Mouse (Mus musculus) left cerebral cortex, adult 9 months (tissue): ENCODE measurements around the gene Ddx55.

Source experiments
- DNase-seq, 2 experiments: peaks; one replicate each; pipeline ENCODE4 v3.0.0; 2022; ENCODE audit warnings: low spot score in 2 of 2

Gene Ddx55

DNA sequence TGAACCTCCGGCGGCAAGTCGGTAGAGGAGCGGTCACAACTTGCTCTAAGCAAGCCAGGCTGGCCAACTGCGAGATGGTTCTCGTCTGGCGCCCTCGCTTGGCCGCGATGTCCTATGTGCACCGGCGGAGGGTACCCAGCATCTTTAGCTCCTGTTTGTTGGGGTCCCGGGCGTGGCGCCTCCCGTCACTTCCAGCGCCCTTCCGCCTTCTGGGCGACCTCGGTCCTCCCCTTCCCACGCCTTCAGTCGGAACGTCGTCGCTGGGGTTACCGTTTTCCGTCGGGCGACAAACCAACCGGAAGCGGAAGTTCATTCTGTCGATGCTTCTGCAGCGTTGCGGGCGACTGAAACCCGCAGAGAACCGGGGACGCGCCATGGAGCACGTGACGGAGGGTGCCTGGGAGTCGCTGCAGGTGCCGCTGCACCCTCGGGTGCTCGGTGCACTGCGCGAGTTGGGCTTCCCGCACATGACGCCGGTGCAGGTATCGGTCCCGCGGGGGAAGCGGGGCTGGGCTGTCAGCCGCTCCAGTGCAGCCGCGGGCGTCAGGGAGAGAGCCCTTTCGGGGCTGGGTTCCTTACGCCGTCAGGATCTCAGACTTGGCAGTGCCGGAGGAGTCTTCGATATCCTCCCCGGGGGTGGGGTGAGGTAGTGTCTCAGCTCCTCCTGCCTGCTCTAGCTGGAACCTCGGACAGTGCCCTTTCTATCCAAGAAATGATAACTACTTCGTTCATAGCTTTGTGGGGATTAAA lies at the start of gene Ddx55:
Gene Ddx55, plus strand, starts transcription at position 307 of the 750 bp plus-strand sequence.
- peak; percentile 68 to 89 for DNase-seq

DNA sequence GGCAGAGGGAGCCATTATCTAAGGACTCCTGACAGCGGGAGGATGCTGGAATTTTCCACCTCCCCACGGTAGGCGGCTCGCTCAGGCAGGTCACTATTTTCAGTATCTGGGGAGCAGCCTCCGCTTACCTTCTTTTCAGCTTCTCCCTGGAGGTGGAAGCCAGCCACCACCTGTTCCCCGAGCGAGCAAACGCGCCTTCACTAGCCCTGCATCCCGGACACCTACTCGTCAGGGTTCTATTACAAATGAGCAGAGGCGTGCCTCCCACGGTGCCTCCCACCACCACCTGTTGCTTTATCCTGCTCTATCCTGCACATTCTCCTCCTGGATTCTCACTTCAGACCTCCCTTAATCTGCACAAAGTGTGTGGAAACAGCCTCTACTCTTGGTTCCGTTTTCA lies 48.9 kb upstream of the Ddx55 start:
- DNase-seq = peak; percentile 74 to 93

GRCm38 (mm10) chr5:124505235-124505634 lies 47.4 kb upstream of the Ddx55 start:
- DNase-seq = no peak

GRCm38 (mm10) chr5:124506731-124507359 lies 45.8 kb upstream of the Ddx55 start:
- DNase-seq = no peak

- DNase-seq = no peak
These were observed 43.5 kb upstream of the Ddx55 start for GRCm38 (mm10) chr5:124509200-124509599.

- DNase-seq = no peak
These were observed 42.9 kb upstream of the Ddx55 start for GRCm38 (mm10) chr5:124509742-124510237.

GRCm38 (mm10) chr5:124510536-124511050 lies 42.1 kb upstream of the Ddx55 start:
- no peak for DNase-seq

DNA sequence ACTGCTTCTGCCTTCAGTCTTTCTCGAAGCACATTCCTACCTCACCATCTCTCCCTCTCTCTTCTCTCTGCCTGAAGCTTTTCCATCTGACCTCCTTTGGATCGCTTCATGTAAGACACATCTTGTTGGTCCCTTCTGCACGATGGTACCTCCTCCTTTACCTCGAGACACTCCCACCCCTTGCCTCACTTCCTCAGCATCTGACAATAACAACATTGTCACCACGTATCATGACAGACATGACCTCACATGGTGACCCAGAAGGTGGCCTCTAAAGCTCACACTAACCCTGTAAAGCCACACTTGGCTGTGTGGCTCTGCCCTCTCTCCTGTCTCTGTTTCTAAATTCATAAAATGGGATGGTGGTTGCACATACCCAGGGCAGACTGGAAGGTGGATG lies 36.9 kb upstream of the Ddx55 start:
- no peak for DNase-seq

DNA sequence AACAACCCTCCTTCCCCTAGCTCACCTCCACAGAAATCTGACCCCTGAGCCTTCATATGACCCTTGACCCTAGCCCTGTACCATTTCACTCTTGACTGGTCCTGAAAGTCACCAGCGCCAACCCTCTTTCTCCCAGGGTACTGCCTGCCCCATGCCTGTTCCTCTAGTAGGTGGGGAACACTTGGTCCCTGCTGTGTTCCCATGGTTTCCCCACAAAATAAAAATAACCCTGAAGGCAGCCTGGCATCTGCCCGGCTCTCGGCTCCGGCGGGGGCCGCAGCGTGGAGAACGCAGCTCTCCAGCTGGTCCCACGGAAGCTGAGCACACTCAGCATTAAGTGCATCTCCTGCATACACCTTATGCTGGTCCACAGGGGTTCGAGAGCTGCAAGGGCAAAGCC lies 34.0 kb upstream of the Ddx55 start:
- peak; percentile 67 to 87 for DNase-seq

- no peak for DNase-seq
These were observed 31.1 kb upstream of the Ddx55 start for GRCm38 (mm10) chr5:124521588-124521987.

GRCm38 (mm10) chr5:124523032-124523431 lies 29.6 kb upstream of the Ddx55 start:
- no peak for DNase-seq

DNA sequence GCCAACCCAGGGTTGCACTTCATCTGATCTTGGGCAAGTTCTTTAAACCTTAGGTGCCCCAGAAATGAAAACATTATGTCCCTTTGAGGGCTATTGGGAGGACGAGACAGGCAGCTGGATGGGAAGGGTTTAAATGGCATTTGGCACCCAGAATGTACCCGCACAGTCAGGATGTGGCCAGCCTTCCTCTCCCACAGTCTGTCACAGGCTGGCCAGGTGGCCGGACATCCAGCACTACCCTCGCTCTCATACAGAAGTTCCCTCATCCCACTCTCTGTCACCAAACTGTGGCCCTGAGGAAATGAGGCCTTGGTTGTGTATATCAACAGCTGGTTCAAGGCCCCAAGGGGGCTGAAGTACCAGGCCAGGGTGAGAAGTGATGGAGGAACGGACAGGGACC lies 27.7 kb upstream of the Ddx55 start:
- no peak for DNase-seq

- DNase-seq = no peak
These were observed 24.3 kb upstream of the Ddx55 start for GRCm38 (mm10) chr5:124528351-124528750.

GRCm38 (mm10) chr5:124528791-124529190 lies 23.9 kb upstream of the Ddx55 start:
- DNase-seq = no peak

DNA sequence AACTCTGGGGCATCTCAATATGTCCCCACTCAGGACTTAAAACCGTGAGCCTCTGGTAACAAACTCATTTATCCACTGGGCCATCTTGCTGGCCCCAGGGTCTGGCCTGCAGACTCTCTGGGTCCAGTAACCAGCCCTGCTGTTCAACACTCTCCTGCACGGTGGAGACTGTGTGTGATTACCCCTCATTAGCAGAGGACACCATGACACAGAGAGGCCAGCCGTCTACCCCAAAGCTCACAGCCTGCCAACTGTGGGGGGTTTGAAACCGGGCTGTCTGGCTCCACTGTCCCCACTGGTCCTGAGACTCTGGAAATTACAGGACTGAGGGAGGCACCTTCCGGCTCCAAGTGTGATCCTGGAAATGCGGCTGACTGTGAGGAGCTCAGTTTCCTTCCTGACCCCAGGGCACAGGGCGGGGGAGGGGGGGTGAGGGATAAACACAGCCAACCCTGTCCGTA lies 23.4 kb upstream of the Ddx55 start:
- no peak for DNase-seq

DNA sequence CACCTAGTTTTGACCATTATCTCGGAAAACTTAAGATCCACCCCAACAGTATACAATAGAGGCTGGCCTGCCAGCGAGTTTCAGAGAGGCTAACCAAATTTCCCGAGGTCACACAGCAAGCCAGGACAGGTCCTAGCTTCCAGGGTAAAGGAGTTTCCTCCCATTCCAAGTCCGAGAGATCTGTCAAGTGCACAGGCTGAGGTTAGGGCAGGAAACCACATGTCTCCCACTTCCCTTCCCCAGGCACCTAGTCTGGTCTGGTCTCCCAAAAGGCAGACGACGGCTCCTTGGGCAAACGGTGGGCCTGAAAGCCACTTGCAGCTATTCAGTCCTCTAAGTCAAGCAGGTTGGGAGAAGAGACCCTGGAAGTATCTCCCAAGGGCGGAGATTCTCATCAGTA lies 23.0 kb upstream of the Ddx55 start:
- no peak for DNase-seq

DNA sequence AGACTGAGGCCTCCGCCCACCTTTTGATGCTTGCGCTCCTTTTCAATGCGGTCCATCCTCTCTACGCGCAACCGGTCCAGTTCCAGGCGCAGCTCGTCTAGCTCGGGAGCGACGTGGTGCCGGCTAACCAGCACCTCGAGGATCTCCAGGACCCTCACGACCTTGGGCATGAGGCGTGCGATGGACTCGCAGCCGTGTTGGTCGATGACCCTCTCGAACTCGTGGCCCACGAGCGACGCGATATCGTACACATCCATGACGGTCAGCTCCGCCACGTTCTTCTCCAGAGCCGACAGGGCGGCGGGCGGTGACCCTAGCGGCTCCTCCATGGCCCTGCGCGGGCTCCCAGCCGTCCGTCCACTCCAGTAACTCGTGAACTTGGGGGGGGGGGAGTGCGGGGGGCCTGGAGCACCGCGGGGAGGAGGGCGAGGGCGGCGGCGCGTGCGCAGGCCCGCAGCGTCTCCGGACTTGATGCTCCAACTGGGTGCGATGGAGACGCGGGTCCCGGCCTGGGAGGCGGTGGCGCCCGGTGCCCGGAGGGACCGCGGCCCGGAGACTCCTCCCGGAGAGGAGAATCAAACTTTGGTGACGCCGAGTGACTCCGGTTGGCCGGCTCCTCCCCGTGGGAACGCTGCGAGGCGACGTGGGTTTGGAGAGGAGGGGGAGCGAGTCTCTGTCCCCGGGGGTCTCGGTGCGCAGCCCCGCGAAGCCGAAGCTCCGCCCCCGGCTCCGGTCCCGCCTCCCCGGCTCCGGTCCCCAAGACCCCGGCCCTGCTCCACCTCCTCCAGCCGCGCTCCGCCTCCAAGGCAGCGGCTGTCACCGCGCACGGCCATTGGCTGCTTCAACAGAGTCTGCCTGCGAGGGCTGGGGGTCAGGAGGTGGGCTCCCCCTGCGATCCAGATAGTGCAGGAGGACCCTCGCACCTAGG lies 21.7 kb upstream of the Ddx55 start, which contains the start of gene Rilpl1:
Gene Rilpl1, minus strand, starts transcription at position 737 of the 928 bp plus-strand sequence.
- peak in 1 of 2 experiments; percentile 63 for DNase-seq

DNA sequence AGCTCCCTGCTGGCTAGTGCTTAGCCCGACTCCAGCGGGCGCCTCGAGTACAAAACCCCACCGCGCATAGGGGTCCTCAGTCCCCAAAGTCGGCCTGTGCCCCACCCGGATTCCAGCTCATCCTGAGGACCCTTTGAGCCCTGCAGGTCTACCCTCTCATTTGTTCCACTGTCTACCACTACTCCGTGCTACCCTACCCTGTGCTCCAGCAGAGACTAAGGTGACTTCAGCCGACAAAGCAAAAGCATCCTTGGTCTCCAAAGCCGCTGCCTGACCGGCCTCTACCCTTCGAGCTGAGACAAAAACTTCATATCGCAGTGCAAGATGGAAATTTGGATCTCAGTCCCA lies 21.1 kb upstream of the Ddx55 start:
- no peak for DNase-seq

DNA sequence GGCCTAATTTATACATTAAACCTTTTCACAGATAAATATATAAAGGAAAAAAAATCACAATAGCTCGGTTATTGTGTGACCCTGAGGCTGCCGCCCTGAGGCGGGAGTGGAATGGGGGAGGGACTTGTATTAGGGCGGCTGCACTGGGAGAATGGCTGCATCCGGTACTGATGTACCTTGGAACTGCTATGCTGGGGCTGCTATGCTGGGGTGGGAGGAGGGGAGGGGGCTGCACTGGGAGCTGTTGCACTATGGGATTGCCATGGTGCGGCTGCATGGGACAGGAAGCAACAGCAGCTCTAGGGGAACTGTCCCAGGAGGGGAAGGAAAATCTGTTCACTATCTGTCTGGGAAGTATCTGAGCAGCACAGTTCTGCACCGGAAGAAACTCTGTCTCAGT lies 20.2 kb upstream of the Ddx55 start:
- no peak for DNase-seq

DNA sequence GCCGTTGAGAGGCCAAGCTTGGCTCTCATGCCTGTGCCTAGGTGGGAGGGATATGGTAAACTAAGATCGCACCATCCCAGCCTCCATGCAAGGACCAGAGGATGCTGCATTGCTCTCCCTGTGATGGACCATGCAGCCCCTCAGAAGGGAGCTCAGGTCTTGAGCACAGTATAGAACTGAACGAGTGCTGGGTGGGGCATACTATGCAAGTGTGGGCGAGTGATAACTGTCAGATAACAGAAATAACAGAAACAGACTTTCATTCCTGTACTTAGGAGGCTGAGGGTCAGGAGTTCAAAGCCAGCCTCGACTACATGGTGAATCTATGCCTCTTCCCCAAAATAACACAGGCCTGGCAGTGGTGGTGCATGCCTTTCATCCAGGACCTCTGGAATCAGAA lies 17.6 kb upstream of the Ddx55 start:
- no peak for DNase-seq

GRCm38 (mm10) chr5:124536776-124537175 lies 15.9 kb upstream of the Ddx55 start:
- DNase-seq = peak in 1 of 2 experiments; percentile 39
